Mouse (Mus musculus) hindbrain, embryonic 10.5 days (tissue): ENCODE measurements at regions not wholly inside any gene's neighbourhood (a gene's known extent, or its start where the extent isn't known, plus 50 kb on each side); places are given as distances from the start of the nearest gene placed in this dataset.

ENCODE experiments used
- DNase-seq: peaks from one replicate; pipeline ENCODE4 v3.0.0-alpha.2; 2017; ENCODE audit warnings: low spot score
- H3K27ac ChIP-seq: fragments of 300-500 bp; sonication (generic); 2 replicates; pipeline ENCODE4 v1.5.1; 2016; ENCODE audit warnings: mild to moderate bottlenecking, moderate library complexity
- H3K27me3 ChIP-seq: fragments of 300-500 bp; sonication (generic); 2 replicates; pipeline ENCODE4 v1.6.1; 2016; ENCODE audit warnings: mild to moderate bottlenecking; ENCODE audit not compliant: poor library complexity, insufficient read depth, severe bottlenecking
- H3K36me3 ChIP-seq: fragments of 300-500 bp; sonication (generic); 2 replicates; pipeline ENCODE4 v1.6.1; 2016; ENCODE audit warnings: mild to moderate bottlenecking, moderate library complexity
- H3K4me1 ChIP-seq: fragments of 300-500 bp; sonication (generic); replicated peaks from 2 replicates; pipeline ENCODE4 v1.6.1; 2016; ENCODE audit warnings: mild to moderate bottlenecking
- H3K4me3 ChIP-seq: fragments of 300-500 bp; sonication (generic); 2 replicates; pipeline ENCODE4 v1.5.1; 2016; ENCODE audit warnings: mild to moderate bottlenecking, moderate library complexity
- H3K9me3 ChIP-seq: fragments of 300-500 bp; sonication (generic); 2 replicates; pipeline ENCODE4 v1.6.1; 2016; ENCODE audit warnings: mild to moderate bottlenecking, moderate library complexity
- WGBS: fragments of 180-500 bp; shearing (Covaris S2); methylation state at CpG from one replicate; pipeline ENCODE4 v1.1.7; 2016; 5-methylcytosine and 5-hydroxymethylcytosine counted together

DNA sequence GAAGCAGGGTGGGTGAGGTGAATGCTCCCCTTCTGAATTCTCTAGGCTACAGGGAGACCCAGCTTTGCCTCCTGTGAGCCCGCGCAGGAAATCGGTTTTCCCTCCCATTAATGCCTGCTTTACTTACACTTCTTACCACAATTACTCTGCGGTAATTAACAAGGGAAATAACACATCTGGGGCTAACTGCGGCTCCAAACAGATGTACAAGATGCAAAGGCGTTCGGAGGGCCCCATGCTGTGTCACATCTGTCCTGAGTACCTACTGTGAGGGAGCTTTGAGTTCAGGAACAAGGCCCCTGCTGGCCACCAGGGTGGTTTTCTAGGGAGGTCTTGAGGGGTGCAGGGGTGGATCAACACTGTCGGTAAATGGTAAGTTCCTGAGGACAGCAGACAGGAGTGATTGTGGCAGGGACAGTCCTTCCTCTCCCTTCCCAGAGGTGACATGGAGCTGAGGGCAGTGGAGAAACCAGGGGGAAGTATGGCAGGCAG, 184.0 kb upstream of the Zfp618 start:
- peaks cover 19% of the 10 kb centered on the region for H3K27me3 ChIP-seq
- H3K4me1 ChIP-seq = peaks cover 17% of the 10 kb centered on the region
- H3K36me3 ChIP-seq = no peaks in the 10 kb centered on the region
- WGBS = 30% methylated on average over 8 of the region's 8 CpGs
- DNase-seq = no peak
- 0 out of 2 replicates have a peak overlapping the region, but pooled peaks have one; percentile 54 for H3K4me3 ChIP-seq
- H3K27ac ChIP-seq = no peak overlapping the region
- no peaks in the 10 kb centered on the region for H3K9me3 ChIP-seq

DNA sequence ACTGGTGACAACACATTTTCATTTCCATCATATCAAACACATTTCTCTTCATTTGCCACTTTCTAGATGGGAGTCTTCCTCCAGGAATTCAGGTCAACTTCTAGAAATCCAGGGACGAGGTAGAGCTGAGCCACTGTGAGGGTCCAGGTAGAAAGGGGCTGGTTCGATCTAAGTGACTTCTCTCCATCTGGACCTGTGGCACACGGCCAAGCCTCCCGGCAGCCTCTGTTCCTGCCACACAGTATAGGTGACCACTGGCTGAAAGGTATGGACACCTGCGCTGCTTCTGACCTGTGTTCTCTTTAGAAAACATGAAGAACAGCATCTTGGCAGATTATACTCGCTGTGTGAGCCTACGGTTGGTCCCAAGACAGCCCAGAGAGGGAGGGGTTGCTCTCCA, 179.7 kb upstream of the Zfp618 start:
- 89% methylated on average over 7 of the region's 7 CpGs for WGBS

GRCm38 (mm10) chr4:62789696-62790095, 175.7 kb upstream of the Zfp618 start:
- no peak for DNase-seq
- Histone ChIP-seq H3K4me3 (no peak overlapping the region), H3K36me3 (no peaks in the 10 kb centered on the region), H3K27ac (no peak overlapping the region), H3K27me3 (no peaks in the 10 kb centered on the region), H3K4me1 (no peaks in the 10 kb centered on the region; the same call in 1 of the 2 replicates), H3K9me3 (no peaks in the 10 kb centered on the region)
- WGBS = 74% methylated on average over 4 of the region's 4 CpGs

More for the DNA sequence above, 179.7 kb upstream of the Zfp618 start:
- Histone ChIP-seq H3K27me3 (peaks cover 17% of the 10 kb centered on the region), H3K27ac (no peak overlapping the region), H3K9me3 (no peaks in the 10 kb centered on the region), H3K36me3 (no peaks in the 10 kb centered on the region), H3K4me1 (peaks cover 10% of the 10 kb centered on the region), H3K4me3 (no peak overlapping the region)
- DNase-seq = no peak

- Histone ChIP-seq H3K36me3 (no peaks in the 10 kb centered on the region), H3K27ac (no peak overlapping the region), H3K4me3 (no peak overlapping the region), H3K4me1 (no peaks in the 10 kb centered on the region; the same call in 1 of the 2 replicates), H3K9me3 (no peaks in the 10 kb centered on the region), H3K27me3 (no peaks in the 10 kb centered on the region)
- 73% methylated on average over 5 of the region's 5 CpGs for WGBS
- DNase-seq = no peak
Measured at GRCm38 (mm10) chr4:62793582-62793981, 171.8 kb upstream of the Zfp618 start.

DNA sequence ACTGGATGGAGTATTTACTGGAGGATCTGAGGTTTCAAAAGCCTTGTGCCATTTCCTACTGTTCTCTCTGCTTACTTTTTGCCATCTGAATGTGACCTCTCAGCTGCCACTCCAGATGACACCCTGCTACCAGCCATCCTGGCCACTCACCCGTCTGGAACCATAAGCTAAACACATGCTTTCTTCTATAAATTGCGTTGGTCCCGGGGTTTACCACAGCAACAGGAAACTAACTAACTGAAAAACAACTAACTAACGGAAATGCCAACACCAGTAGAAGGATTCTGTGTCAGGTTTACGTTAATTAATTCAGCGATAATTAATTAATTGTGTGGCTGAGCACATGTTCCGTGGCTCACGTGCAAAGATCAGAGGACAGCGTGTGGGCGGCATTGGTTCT, 169.8 kb upstream of the Zfp618 start:
- Histone ChIP-seq H3K4me3 (no peak overlapping the region), H3K4me1 (no peaks in the 10 kb centered on the region), H3K27ac (no peak overlapping the region), H3K27me3 (no peaks in the 10 kb centered on the region), H3K36me3 (no peaks in the 10 kb centered on the region), H3K9me3 (no peaks in the 10 kb centered on the region)
- 77% methylated on average over 10 of the region's 10 CpGs for WGBS
- DNase-seq = no peak

- no peaks in the 10 kb centered on the region for H3K4me1 ChIP-seq
- no peaks in the 10 kb centered on the region for H3K36me3 ChIP-seq
- DNase-seq = no peak
- H3K27ac ChIP-seq = no peak overlapping the region
- WGBS = 90% methylated on average over 4 of the region's 4 CpGs
- no peaks in the 10 kb centered on the region for H3K9me3 ChIP-seq
- H3K27me3 ChIP-seq = no peaks in the 10 kb centered on the region
- H3K4me3 ChIP-seq = no peak overlapping the region
Measured at GRCm38 (mm10) chr4:62799923-62800322, 165.4 kb upstream of the Zfp618 start.

DNA sequence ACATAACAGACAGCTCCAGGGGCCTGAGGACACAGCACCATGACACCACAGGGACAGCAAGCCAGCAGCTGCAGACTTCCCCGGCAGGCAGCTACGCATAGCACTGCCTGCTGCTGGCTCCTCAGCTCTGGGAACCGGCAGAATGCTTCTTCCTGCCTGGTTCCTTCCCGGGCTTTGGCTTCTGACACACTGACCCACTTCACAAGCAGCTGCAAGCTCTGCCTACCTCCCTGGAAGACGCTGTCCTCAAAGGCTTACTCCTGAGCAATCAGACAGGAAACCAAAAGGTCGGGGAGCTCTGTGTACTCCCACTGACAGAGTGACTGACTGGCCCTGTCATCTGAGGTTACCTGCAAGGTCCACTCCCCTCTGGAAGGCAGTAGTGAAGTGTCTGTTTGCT, 159.5 kb upstream of the Zfp618 start:
- no peak for DNase-seq
- no peaks in the 10 kb centered on the region for H3K27me3 ChIP-seq
- no peaks in the 10 kb centered on the region for H3K9me3 ChIP-seq
- H3K4me1 ChIP-seq = peaks cover 6% of the 10 kb centered on the region; the same call in 1 of the 2 replicates
- no peaks in the 10 kb centered on the region for H3K36me3 ChIP-seq
- peak overlapping the region; percentile 6; the same call in 1 of the 2 replicates for H3K27ac ChIP-seq
- H3K4me3 ChIP-seq = no peak overlapping the region
- WGBS = 42% methylated on average over 6 of the region's 6 CpGs

DNA sequence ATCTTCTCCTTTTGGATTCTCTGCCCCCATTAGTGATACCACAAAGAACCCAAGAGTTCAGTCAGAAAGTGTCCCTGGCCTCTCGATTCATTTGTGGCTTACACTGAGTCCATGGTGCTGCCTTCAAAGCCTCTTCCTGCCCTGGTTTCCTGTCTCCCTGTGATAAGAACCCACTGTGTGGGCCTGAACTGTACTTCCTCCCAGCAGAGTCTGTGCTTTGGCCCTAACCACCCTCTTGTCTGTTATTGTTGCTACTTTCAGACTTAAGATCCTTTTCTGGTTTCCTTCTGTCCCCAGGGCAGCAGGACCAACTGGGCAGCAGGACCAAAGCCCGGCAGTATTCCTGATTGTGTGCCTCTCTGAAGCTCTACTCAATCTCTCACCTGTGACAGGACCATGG, 158.6 kb upstream of the Zfp618 start:
- no peak overlapping the region for H3K27ac ChIP-seq
- H3K9me3 ChIP-seq = no peaks in the 10 kb centered on the region
- no peak for DNase-seq
- WGBS = 79% methylated on average over 2 of the region's 2 CpGs
- no peaks in the 10 kb centered on the region for H3K36me3 ChIP-seq
- no peak overlapping the region for H3K4me3 ChIP-seq
- no peaks in the 10 kb centered on the region for H3K27me3 ChIP-seq
- H3K4me1 ChIP-seq = peaks cover 6% of the 10 kb centered on the region; the same call in 1 of the 2 replicates

- no peak for DNase-seq
- H3K9me3 ChIP-seq = no peaks in the 10 kb centered on the region
- no peak overlapping the region for H3K4me3 ChIP-seq
- peaks cover 6% of the 10 kb centered on the region; the same call in 1 of the 2 replicates for H3K4me1 ChIP-seq
- no peaks in the 10 kb centered on the region for H3K36me3 ChIP-seq
- no peak overlapping the region for H3K27ac ChIP-seq
- 62% methylated on average over 12 of the region's 12 CpGs for WGBS
- no peaks in the 10 kb centered on the region for H3K27me3 ChIP-seq
Measured at GRCm38 (mm10) chr4:62807926-62808552, 157.3 kb upstream of the Zfp618 start.

DNA sequence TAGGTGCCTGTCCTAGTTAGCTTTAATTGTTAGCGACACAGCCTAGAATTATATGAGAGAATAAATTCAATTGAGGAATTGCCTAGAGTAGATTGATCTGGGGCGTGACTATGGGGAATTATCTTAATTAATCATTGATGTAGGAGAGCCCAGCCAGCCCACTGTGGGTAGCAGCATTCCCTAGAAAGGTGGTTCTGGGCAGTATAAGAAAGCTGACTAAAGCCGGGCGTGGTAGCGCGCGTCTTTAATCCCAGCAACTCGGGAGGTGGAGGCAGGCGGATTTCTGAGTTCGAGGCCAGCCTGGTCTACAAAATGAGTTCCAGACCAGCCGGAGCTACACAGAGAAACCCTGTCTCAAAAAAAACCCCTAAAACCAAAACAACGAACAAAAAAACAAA, 156.8 kb upstream of the Zfp618 start:
- H3K27me3 ChIP-seq = no peaks in the 10 kb centered on the region
- no peaks in the 10 kb centered on the region for H3K36me3 ChIP-seq
- no peak overlapping the region for H3K4me3 ChIP-seq
- no peak overlapping the region for H3K27ac ChIP-seq
- no peaks in the 10 kb centered on the region for H3K9me3 ChIP-seq
- 95% methylated on average over 12 of the region's 12 CpGs for WGBS
- H3K4me1 ChIP-seq = peaks cover 6% of the 10 kb centered on the region; the same call in 1 of the 2 replicates
- DNase-seq = no peak

- Histone ChIP-seq H3K4me3 (no peak overlapping the region), H3K27me3 (no peaks in the 10 kb centered on the region), H3K9me3 (no peaks in the 10 kb centered on the region), H3K36me3 (no peaks in the 10 kb centered on the region), H3K27ac (no peak overlapping the region), H3K4me1 (peaks cover 6% of the 10 kb centered on the region; the same call in 1 of the 2 replicates)
- no peak for DNase-seq
- 90% methylated on average over 4 of the region's 4 CpGs for WGBS
Measured at GRCm38 (mm10) chr4:62809048-62809447, 156.3 kb upstream of the Zfp618 start.

DNA sequence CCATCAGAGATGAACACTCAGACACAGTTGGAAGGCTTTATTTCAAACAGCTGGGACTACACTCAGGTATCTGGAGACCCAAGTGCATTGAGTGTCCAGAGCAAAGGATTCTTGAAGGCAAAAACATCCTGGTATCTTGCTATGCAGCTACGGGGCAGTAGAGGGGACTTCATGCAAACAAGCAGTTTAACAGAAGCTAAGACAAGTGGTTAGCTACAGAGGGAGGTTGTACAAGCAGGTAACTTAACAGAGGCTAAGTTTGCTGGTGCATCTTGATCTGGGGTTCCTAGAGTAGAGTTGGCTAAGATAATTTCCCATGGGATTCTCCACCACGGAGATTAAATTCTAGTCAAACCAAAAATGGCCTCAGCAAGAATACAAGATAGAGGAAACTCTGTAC, 145.5 kb upstream of the Zfp618 start:
- H3K4me1 ChIP-seq = 0 out of 2 replicates have a peak, but pooled peaks cover 2% of the 10 kb centered on the region
- H3K27ac ChIP-seq = no peak overlapping the region
- H3K36me3 ChIP-seq = no peaks in the 10 kb centered on the region
- no peak overlapping the region for H3K4me3 ChIP-seq
- H3K27me3 ChIP-seq = no peaks in the 10 kb centered on the region
- DNase-seq = no peak
- 86% methylated on average over 2 of the region's 2 CpGs for WGBS
- H3K9me3 ChIP-seq = no peaks in the 10 kb centered on the region

GRCm38 (mm10) chr4:62821288-62821687, 144.1 kb upstream of the Zfp618 start:
- Histone ChIP-seq H3K36me3 (no peaks in the 10 kb centered on the region), H3K9me3 (no peaks in the 10 kb centered on the region), H3K27ac (no peak overlapping the region), H3K4me3 (no peak overlapping the region), H3K27me3 (no peaks in the 10 kb centered on the region), H3K4me1 (0 out of 2 replicates have a peak, but pooled peaks cover 2% of the 10 kb centered on the region)
- DNase-seq = no peak
- WGBS = 66% methylated on average over 2 of the region's 2 CpGs
